Mouse (Mus musculus): ENCODE measurements around the gene Zcchc17.
A peak's percentile ranks its signal among the peaks of the same experiment; 100 is the strongest.

Gene Zcchc17

DNA sequence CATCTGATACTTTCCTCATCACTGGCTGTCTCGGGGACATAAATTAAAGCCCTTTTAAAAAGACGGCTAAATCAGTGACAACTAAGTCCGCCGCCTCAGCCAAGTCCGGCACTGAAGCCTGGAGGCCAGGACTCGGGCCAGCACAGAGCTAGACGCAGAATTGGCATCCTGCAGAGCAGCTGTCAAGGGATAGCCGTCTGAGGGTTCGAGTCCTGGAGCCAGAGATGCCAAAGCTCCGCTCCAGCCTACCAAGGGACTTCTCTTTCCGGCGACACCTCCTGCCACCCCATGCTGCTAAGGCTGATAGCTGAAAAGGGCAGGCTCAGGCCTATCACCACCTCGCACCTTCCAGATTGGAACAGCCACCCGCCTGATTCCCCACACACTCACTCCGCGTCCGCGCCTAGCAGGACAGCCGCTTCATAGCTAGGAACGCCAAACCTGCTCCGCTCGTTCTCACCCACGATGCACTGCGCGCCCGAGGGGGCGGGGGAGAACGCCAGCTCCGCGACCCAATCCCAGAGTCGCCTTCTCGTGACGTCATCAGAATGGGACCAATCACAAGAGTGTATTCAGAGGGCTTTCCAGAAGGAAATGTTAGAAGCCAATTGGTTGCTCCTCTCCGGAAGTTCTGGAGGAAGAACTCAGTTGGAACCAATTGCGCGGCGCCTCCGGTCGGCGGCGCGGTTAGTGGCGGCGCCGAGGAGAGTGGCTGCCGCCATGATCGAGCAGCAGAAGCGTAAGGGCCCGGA is at the start of gene Zcchc17, which contains the start of gene Snrnp40:
Gene Zcchc17, minus strand, starts transcription at position 458 of the 752 bp plus-strand sequence.
Gene Snrnp40, plus strand, starts transcription at position 647 of the 752 bp plus-strand sequence.
- peak; percentile 99 for DNase-seq (ENCODE audit: low read depth)

DNA sequence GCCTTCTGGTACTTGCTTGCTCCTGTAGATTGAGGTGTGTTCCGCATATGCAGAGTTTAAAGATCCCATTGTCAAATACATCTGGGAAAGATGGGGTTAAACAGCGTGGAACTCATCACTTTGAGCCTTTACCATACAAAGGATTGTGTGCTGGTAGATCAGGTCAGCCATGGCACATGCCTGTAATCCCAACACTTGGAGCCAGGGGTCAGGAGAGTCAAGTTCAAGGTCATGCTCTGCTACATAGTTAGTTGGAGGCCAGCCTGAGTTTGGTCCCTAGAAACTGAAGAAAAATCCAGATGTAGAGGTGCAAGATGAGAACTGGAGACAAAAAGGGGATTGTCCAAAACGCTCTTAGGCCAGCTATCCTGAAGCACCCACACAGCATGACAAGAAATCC is 31.5 kb upstream of the Zcchc17 start:
- peak; percentile 25 for DNase-seq (ENCODE audit: low read depth)

DNA sequence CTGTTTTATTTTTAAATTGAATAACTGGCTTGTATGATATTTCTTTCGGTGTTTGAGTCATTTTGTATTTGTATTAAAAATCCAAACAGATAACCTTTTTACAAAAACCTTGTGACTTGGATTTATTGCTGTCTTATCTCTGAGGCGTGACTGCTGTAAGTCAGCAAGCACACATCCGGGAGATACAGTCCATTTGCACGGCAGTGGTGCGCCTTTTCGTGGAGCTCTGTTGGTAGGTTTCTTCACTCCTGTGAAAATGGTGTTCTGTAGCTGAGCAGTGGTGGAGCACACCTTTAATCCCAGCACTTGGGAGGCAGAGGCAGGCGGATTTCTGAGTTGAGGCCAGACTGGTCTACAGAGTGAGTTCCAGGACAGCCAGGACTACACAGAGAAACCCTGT is 30.2 kb upstream of the Zcchc17 start:
- DNase-seq (ENCODE audit: low read depth), result no peak

DNA sequence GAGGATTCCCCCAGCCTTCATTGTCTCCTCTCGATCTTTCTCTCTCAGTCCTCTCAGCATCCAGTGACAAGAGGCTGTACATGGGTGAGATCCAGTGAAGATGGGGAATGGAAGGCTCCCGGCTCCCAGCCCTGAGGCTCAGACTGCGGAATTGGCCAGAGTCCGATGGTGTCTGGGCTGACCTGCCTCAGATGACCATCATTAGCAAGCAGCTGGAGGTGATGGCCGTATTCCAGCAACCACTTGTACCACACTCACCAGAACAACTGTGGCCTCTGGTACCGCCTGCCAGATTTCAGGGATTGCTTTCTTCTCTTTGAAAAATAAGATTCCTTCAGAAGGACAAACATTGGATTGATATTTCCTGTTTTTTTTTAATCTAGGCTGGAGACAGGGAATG is 29.8 kb upstream of the Zcchc17 start:
- DNase-seq (ENCODE audit: low read depth), result no peak

DNA sequence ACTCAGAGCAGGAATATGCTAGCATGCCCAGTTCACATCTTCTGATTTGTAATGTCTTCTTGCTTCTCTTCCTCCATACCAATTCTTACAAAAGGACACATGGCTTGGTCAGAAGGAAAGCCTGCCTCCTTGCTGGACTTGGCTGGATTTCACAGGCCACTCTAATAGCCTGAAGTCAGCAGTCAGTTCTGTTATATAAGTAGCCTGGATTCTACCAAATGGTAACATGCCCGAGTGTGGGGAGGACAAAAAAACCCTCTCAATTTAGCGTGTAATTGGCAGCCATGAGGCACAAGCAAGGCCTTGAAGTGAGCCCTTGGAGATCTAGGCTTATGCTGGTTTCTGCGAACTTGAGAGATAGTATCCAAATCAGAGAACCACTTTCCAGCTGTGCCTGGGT is 27.5 kb upstream of the Zcchc17 start:
- no peak for DNase-seq (ENCODE audit: low read depth)

DNA sequence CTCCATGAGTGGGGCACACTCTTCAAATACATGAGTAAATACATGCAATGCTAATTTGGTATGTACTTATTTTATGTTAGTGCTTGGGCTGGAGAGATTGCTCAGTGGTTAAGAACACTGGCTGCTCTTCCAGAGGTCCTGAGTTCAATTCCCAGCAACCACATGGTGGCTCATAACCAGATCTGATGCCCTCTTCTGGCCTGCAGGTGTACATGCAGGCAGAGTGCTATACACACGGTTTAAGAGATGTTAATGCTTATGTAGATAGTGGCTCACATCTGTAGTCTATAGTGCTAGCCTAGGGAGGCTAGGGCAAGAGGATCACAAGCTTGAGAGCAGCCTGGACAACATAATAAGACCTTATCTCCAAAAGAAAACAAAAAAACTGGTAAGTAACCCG is 20.7 kb upstream of the Zcchc17 start:
- DNase-seq (ENCODE audit: low read depth), result no peak

DNA sequence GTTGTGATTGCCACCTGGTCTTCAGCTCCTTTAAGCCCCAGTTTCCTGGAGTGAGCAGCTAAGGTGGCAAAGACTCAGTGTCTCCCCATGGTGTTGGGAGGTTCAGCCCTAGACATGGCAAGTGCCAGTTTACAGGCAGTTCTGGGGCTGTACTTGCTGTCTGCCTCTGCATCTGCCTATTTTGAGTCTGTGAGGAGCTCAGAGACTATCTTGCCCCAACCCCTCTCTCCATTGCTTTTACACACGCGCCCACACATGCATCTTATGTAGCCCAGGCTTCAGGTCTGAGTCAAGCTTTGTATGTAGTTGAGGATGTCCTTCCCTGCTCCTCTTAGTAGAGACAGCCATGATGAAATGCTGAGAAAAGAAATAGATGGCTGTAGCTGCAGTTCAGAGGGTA is 19.4 kb upstream of the Zcchc17 start:
- no peak for DNase-seq (ENCODE audit: low read depth)

DNA sequence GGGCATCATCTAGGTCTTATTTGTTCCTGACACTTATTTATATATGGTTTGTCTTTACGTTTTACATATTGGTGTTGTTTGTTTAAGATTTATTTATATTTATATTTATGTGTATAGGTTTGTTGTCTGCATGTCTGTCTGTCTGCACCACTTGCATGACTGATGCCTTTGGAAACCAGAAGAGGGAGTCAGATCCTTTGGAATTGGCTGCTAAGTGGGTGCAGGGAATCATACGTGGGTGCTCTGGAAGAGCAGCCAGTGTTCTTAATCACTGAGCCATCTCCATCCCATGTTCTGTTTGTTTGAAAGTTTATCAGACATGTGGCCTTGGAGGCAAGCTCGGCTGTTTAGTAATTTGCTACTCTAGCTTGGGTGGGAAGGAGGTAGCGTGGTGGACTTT is 17.8 kb upstream of the Zcchc17 start:
- DNase-seq (ENCODE audit: low read depth), result no peak

DNA sequence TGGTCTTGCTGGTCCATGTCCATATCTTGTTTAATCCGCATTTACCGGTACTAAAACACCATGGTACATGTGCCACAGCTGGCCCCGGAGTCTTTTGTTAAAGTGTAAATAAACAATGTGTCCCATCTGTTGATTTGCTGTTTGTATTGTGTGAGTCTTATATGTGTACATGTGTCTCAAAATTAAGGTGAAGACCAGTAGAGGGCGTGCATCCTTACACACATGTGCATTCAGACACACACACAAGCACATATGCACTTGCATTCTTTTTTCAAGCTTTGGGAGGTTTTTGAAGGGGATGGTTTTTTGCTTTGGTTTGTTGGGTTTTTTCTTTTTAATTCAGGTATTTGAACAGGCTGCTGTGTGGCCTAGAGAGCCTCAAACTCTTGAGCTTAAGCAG is 16.9 kb upstream of the Zcchc17 start:
- DNase-seq (ENCODE audit: low read depth), result peak; percentile 43

DNA sequence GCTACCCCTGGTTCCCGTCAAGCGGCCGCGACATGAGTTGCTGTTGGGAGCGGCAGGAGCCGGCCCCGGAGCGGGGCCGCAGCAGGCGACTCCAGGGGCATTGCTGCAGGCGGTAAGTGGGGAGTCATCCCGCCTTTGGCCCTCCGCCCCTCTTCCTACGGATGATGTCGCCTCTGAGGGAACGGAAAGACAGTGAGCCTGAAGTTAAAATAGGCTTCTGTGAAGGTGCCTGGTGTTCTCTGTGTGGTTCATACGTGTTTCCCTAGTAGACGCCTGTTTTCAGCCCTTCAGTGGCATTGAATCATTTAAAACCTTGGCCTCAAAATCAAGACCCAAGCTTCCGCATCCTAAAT is 471 bp upstream of the Zcchc17 start:
- DNase-seq (ENCODE audit: low read depth), result no peak

DNA sequence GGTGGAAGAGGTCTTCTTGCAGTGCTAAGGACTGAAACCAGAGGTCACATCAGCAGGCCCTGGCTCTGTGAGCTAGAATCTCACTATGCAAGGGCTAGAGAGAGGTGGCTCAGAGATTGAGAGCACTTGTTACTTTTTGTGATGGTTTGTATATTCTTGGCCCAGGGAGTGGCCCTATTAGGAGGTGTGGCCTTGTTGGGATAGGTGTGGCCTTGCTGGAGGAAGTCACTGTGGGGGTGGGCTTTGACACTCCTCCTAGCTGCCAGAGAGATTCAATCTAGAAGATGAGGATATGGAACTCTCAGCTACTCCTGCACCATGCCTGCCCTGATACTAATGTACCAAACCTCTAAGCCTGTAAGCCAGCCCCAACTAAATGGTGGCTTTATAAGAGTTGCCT is 1.8 kb downstream of the Zcchc17 start:
- peak; percentile 31 for DNase-seq (ENCODE audit: low read depth)

DNA sequence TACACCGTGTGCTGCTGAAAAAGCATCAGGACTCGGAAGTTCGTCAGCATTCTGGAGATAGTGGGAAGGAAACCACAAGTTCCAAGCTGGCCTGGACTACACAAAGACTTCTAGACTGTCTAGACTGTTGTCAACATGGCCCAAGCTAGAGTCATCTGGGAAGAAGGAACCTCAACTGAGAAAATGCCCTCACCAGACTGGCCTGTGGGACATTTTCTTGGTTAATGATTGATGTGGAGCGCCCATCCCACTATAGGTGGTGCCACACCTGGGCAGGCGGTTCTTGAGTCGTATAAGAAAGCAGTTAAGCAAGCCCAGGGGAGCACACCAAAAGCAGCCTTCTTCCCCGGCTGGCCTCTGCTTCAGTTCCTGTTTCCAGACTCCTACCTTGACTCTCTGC is 7.2 kb downstream of the Zcchc17 start:
- DNase-seq (ENCODE audit: low read depth), result no peak

DNA sequence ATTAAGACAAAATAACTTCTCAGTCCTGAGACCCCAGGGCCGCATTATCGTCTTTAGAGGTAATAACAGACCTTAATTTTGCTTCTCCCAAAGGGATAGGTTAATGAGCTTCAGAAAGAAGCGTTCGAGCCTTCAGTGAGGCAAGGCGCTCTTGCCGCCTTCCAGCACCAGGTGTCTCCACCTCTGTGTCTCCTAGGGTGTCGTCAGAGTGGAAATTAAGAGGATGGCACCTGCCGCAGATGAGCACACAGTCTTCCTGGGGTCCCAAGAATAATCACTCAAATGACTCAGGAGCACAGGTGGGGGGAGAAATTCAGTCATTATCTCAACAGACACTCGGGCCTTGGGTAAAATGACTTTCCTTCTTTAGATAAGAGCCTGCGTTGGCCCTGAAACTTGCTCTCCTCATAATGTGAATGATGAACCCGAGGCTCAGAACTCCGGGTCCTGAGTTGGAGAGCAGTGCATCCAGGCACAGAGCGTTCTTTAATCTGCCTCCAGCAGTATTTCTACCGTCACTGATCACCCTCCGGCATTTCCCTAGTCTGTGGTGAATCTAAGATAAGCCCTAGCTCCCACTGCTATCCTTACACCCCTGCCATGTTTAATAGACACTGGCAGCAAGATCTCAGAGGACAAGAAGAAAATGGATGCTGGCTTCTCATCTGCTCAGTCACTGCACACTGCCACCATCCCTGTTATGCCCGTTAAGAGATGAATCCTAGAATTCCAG is 8.9 kb downstream of the Zcchc17 start:
- no peak for DNase-seq (ENCODE audit: low read depth)

DNA sequence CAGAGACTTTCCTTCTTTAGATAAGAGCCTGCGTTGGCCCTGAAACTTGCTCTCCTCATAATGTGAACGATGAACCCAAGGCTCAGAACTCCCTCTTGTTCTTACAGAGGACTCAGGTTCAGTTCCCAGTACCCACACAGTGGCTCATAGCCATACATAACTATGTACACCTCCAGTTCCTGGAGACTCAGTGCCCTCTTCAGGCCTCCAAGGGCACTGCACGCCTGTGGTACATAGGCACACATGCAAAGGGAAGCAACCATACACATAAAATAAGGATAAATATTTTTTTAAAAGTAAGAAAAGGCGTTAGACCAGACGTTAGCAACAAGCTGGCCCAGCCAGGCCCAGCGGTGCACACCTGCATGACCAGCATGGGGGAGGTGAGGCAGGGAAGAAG is 10.1 kb downstream of the Zcchc17 start:
- DNase-seq (ENCODE audit: low read depth), result peak; percentile 16

DNA sequence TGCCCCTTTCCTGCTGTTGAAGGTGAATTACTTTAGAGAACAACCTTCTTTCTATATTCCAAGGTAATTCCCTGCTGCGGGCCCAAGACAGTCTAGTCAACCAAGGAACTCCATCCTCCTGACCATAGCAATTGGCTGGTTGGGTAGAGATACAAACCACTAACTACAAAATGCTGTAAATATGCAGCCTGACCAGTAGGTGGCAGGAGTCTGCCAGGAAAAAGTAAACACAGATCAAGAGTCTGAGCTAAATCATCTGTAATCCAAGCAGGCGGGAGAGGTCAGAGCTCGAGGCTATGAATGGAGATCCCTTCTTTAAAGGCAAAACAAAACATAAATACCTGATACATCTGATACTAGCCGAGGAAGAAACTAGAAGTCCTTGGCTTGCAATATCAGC is 18.1 kb downstream of the Zcchc17 start:
- DNase-seq (ENCODE audit: low read depth), result peak; percentile 81

DNA sequence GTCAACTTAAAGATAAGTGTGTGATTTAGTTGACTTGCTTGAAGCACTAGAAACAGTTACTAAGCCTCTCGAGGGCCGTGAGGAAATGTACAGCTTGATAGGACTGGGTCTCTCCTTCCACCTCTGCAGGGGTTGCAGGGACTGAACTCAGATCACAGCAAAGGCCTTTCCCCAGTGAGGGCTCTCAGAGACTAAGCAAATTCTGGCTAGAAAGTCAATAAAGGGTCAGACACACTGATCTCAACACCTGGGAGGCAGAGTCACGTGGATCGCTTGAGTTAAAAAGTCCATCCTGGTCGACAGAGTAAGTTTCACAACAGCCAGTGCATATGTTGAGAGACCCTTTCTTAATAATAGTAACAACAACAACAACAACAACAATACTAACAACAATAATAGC is 23.9 kb downstream of the Zcchc17 start:
- DNase-seq (ENCODE audit: low read depth), result no peak

DNA sequence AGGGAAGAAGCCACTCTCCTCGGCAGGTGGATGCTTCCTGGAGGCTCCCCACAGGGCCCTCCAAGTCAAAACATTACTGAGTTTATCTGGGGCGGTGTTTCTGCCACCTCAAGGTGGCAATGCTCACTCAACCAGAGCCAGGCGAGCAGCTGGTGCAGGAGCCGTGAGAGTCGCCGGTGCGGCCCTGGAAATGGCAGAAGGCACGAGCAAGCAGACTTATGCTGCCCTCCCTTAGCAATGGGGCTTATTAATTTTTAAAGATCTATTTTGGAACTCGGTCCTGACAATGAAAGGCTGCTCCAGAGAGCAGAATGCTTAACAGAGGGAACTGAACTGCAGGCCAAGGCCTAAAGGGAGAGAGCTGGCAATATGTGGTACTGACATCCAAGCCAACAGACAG is 32.4 kb downstream of the Zcchc17 start:
- no peak for DNase-seq (ENCODE audit: low read depth)

DNA sequence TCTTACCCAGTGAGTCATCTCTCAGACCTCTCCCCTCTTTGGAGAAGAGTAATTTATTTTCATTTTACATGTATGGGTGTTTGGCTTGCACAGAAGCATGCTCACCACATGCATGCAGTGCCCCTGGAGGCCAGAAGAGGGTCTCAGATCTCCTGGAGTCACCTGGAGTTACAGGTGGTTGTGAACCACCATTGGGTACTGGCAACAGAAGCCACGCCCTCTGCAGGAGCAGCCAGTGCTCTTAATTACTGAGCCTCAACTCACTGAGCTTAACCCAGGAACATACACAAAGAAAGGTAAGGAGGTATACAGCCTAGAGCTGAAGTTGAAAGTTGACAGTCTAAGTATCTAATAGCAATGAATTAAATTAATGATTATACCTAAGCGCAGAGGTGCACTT is 34.3 kb downstream of the Zcchc17 start:
- DNase-seq (ENCODE audit: low read depth), result no peak

DNA sequence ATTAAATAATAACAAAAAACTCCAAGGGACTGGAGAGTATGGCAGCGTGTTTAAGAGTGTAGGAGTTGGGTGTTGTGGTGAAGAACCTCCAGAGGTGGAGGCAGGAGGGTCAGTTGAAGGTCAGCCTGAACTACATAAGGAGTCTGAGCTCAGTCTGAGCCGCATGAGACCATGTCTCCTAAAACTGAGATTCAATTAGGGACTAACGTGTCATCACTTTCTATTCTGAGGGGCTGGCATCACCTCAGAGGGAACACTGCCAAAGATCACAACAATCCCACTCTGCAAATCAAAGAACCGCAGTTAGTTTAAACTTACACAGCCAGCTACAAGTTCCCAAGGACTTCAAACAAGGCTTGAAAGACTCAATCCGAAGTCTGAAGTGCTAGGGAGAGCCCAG is 36.1 kb downstream of the Zcchc17 start:
- DNase-seq (ENCODE audit: low read depth), result no peak

DNA sequence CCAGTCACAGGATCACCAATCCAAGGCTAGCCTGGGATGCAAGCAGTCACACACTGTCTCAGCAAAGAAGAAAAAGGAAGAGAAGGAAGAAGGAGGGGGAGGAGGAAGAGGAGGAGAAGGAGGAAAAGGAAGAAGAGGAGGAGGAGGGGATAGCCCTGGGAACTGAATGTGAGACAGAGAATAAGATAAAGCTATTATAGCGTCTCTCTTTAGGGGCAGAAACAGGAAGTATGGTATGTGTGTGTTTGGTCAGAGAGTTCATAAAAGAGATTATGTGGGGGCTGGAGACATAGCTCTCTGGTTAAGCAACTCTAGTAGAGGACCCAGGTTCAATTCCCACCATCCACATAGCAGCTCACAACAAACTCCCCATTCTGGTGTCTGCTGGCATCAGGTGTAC is 36.6 kb downstream of the Zcchc17 start:
- DNase-seq (ENCODE audit: low read depth), result no peak

DNA sequence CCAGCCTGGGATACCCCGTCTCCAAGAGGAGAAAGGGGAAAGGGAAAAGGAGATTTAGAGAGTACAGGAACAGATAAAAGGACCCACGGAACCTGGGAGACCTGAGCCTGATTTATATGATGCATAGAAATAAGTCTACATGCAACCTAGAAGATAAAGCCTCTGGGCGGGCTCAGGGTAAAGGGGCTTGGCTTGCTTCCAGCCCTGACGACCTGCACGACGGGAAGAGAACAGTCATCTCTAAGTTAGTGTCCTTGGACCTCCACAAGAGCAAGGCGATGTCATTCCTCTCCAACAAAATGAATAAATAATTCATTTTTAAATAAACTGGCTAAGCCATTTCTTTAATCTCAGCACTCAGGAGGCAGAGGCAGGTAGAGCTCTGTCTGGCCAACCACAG is 37.2 kb downstream of the Zcchc17 start:
- DNase-seq (ENCODE audit: low read depth), result no peak

DNA sequence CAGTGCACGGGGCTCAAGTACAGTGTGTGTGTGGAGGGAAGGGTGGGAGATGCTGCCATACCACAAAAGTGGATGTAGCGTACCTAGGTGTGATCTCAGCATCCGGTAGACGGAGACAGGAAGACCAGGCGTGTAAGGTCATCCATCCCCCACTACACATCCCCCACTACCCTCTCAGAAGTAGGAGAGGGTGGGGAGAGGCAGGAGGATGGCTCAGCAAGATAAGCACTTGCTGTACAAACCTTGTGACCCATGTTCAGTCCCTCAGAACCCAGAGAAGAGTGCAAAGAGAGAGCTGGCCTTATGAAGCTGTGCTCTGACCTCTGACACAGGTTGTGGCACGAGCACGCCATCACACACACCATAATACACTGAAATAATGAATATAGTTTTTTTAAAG is 38.1 kb downstream of the Zcchc17 start:
- DNase-seq (ENCODE audit: low read depth), result no peak

DNA sequence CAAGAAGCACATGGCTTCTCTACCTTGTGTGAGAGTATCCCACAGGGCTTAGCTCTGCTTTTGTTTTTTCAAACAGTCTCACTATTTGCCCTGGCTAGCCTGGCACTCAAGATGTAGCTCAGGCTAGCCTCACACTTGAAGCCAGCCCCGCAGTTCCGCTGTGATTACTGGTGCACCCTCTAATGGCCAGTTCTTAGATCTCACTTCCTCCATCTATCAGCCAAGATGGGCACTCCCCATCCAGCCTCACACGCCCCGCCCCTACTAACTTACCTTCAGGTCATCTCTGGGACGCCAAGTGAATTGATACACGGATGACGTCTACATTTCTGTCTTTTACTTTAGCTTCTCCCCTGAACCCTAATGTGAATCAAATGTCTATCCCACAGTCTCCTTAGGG is 40.2 kb downstream of the Zcchc17 start:
- no peak for DNase-seq (ENCODE audit: low read depth)

DNA sequence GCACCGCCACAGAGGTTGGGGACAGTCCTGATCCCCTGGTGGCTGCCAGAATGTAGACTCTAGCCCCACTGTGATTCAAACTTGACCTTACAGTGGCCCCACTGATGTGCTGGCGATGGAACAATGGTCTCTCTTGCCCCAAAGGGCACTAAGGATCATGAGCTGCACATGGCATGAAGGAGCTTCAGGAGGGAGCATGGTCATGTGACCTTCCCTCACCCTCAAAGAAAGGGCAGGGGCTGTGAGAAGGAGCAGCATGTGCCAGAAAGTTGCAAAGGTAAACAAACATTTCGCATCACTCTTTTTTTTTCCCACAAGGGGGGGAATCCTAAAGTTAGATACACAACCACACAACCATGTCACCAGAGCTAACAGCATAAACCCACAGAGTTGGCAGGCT is 41.6 kb downstream of the Zcchc17 start:
- DNase-seq (ENCODE audit: low read depth), result no peak
